Mouse (Mus musculus): Measurements from ENCODE around the gene Emc9.

DNA sequence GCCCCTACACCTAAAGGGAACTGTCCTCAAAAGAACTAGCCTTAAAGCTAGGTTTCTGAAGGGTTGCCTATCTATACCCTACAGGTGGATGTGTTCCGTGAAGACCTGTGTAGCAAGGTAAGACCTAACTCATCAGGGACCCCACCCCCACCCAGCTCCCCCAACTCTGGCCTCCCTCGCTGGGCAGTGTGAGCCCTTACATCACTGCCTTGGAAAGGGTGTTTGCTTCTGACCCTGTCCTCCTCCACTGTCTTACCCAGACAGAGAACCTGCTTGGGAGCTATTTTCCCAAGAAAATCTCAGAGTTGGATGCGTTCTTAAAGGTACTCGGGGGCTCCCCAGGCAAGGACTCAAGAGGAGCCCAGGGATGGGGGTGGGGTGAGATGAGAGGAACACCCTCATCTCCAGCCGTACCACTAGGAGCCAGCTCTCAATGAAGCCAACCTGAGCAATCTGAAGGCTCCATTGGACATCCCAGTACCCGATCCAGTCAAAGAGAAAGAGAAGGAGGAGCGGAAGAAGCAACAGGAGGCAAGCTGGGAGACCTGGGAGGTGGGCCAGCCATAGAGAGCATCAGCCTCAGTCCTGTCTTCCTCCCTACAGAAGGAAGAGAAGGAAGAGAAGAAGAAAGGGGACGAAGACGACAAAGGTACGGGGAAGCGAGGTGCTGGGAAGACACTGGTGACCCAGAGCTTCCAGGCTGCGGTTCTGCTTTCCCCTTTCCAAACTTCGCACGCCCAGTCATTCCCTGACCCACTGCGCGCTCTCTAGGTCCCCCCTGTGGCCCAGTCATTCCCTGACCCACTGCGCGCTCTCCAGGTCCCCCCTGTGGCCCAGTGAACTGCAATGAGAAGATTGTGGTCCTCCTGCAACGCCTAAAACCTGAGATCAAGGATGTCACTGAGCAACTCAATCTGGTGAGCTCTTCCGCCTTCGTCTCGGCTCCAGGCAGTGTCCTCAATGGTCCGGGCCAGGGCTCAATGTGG lies 5.3 kb downstream of the Emc9 start:
- TF ChIP-seq CTCF (IDR thresholded peaks at IDR 0.05; ENCODE audit: control insufficient read depth, insufficient read depth, low read length) (no peak), POLR2A (IDR thresholded peaks at IDR 0.05; ENCODE audit: borderline replicate concordance, control insufficient read depth, low read depth, low read length) (no peak)

Measured in bone marrow, adult 2 months (tissue).